Mouse (Mus musculus): ENCODE measurements around the gene Borcs5. TPM values are rescaled to one million over a fixed set of nuclear protein-coding genes. Genes with fewer than 3 reads are reported as not detected.

The Borcs5 gene
- polyA plus RNA-seq, 1 experiment from 2014 or later, result 13.5 TPM

DNA sequence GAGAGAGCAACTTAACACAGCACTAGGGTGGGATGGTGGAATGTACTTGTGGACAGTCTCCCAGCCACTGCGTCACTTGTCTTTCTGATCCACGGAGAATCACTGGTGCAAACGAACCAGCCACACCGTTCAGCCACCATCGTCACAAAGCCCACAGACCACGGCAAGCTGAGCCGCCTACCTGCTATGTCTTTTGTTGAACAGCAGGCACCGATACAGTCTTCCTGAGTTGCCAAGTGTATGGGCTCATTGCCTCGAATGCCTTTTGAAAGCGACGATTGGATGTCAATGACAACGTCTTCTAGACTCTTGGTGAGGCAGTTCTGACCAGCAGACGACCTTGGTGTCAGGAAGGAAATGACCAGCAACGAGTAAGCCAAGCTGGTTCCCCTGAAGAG lies 17.8 kb upstream of the Borcs5 start:
- H3K9me3 ChIP-seq (ENCODE audit: control insufficient read depth), result no peaks in the 10 kb centered on the region
- H3K27me3 ChIP-seq (replicated peaks; ENCODE audit: control insufficient read depth, insufficient read depth, low read length), result no peaks in the 10 kb centered on the region
- no peak for TF ChIP-seq CTCF (IDR thresholded peaks at IDR 0.05; ENCODE audit: low read depth)
- ATAC-seq, result no peak
- no peak overlapping the region for H3K4me2 ChIP-seq (replicated peaks; ENCODE audit: low read depth)
- H3K36me3 ChIP-seq (ENCODE audit: control insufficient read depth, insufficient read depth), result no peaks in the 10 kb centered on the region
- H3K9ac ChIP-seq (ENCODE audit: low read depth, low read length), result no peak overlapping the region
- WGBS, result 79% methylated on average over 14 of the region's 14 CpGs
- H3K4me3 ChIP-seq (ENCODE audit: low read depth, low read length), result no peak overlapping the region
- H3K4me1 ChIP-seq (replicated peaks; ENCODE audit: control insufficient read depth, insufficient read depth, low read length), result no peaks in the 10 kb centered on the region
- no peak overlapping the region for H3K27ac ChIP-seq (ENCODE audit: low read depth, low read length)

DNA sequence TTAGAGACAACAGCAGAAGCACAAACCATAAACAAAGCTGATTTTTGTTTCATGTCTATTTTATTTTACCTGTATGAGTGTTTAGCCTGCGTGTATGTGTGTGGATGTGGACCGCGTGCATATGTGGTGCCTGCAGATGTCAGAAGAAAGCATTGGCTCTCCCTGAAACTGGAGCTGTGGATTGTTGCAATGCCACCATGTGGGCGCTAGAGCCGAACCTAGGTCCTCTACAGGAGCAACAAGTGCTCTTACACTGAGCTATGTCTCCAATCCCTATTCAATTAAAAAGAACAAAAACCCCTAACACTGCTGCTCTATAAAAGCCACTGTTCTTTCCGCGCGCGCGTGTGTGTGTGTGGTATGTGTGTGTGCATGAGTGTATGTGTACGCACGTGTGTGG lies 13.9 kb upstream of the Borcs5 start:
- Histone ChIP-seq H3K4me1 (replicated peaks; ENCODE audit: control insufficient read depth, insufficient read depth, low read length) (no peaks in the 10 kb centered on the region), H3K9me3 (ENCODE audit: control insufficient read depth) (no peaks in the 10 kb centered on the region), H3K4me2 (replicated peaks; ENCODE audit: low read depth) (no peak overlapping the region), H3K36me3 (ENCODE audit: control insufficient read depth, insufficient read depth) (no peaks in the 10 kb centered on the region), H3K27me3 (replicated peaks; ENCODE audit: control insufficient read depth, insufficient read depth, low read length) (no peaks in the 10 kb centered on the region), H3K27ac (ENCODE audit: low read depth, low read length) (no peak overlapping the region), H3K4me3 (ENCODE audit: low read depth, low read length) (no peak overlapping the region), H3K9ac (ENCODE audit: low read depth, low read length) (no peak overlapping the region)
- ATAC-seq, result no peak
- no peak for TF ChIP-seq CTCF (IDR thresholded peaks at IDR 0.05; ENCODE audit: low read depth)
- 79% methylated on average over 12 of the region's 12 CpGs for WGBS

DNA sequence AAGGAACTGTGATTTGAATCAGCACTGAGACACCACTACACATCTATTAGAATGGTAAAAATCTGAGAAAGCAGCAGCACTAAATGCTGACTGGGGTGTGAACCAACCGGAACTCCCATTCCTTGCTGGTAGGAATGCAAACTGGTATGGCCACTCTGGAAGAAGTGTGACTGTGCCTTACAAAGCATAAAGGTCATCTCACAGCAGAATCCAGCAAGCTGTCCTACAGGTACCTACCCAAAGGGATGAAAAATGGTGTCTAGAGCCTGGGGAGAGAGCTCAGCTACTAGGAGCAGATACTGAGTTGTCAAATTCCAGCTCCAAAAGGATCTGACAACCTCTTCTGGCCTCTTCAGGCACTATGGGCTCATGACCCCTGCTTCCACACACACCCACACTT lies 12.7 kb upstream of the Borcs5 start:
- Histone ChIP-seq H3K27ac (ENCODE audit: low read depth, low read length) (no peak overlapping the region), H3K27me3 (replicated peaks; ENCODE audit: control insufficient read depth, insufficient read depth, low read length) (no peaks in the 10 kb centered on the region), H3K9me3 (ENCODE audit: control insufficient read depth) (no peaks in the 10 kb centered on the region), H3K4me2 (replicated peaks; ENCODE audit: low read depth) (no peak overlapping the region), H3K36me3 (ENCODE audit: control insufficient read depth, insufficient read depth) (no peaks in the 10 kb centered on the region), H3K4me1 (replicated peaks; ENCODE audit: control insufficient read depth, insufficient read depth, low read length) (no peaks in the 10 kb centered on the region), H3K9ac (ENCODE audit: low read depth, low read length) (no peak overlapping the region), H3K4me3 (ENCODE audit: low read depth, low read length) (no peak overlapping the region)
- WGBS, result 58% methylated on average over 1 of the region's 1 CpGs
- no peak for TF ChIP-seq CTCF (IDR thresholded peaks at IDR 0.05; ENCODE audit: low read depth)
- ATAC-seq, result no peak

DNA sequence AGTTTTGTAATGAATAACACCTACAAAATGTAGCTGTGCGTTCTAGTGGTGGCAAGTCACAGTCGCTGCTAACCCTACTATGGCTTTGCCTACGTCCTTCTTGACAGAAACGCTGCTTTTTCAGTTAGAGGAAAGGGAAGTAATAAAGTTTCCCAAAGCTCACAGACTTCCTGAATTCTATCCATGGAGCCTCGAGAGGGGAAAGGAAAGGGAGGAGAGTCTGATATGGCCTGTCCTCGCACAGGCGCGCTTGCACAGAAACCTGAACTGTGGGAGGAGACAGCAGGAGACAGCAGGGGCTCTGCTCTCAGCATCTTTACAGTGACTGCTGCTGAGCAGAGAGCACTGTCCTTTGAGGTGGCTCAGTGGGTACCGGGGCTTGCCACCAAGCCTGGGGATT lies 8.9 kb upstream of the Borcs5 start:
- no peaks in the 10 kb centered on the region for H3K9me3 ChIP-seq (ENCODE audit: control insufficient read depth)
- no peaks in the 10 kb centered on the region for H3K27me3 ChIP-seq (replicated peaks; ENCODE audit: control insufficient read depth, insufficient read depth, low read length)
- ATAC-seq, result no peak
- no peak overlapping the region for H3K27ac ChIP-seq (ENCODE audit: low read depth, low read length)
- no peak overlapping the region for H3K9ac ChIP-seq (ENCODE audit: low read depth, low read length)
- WGBS, result 64% methylated on average over 9 of the region's 9 CpGs
- no peaks in the 10 kb centered on the region for H3K4me1 ChIP-seq (replicated peaks; ENCODE audit: control insufficient read depth, insufficient read depth, low read length)
- no peaks in the 10 kb centered on the region for H3K36me3 ChIP-seq (ENCODE audit: control insufficient read depth, insufficient read depth)
- TF ChIP-seq CTCF (IDR thresholded peaks at IDR 0.05; ENCODE audit: low read depth), result no peak
- no peak overlapping the region for H3K4me2 ChIP-seq (replicated peaks; ENCODE audit: low read depth)
- H3K4me3 ChIP-seq (ENCODE audit: low read depth, low read length), result no peak overlapping the region

DNA sequence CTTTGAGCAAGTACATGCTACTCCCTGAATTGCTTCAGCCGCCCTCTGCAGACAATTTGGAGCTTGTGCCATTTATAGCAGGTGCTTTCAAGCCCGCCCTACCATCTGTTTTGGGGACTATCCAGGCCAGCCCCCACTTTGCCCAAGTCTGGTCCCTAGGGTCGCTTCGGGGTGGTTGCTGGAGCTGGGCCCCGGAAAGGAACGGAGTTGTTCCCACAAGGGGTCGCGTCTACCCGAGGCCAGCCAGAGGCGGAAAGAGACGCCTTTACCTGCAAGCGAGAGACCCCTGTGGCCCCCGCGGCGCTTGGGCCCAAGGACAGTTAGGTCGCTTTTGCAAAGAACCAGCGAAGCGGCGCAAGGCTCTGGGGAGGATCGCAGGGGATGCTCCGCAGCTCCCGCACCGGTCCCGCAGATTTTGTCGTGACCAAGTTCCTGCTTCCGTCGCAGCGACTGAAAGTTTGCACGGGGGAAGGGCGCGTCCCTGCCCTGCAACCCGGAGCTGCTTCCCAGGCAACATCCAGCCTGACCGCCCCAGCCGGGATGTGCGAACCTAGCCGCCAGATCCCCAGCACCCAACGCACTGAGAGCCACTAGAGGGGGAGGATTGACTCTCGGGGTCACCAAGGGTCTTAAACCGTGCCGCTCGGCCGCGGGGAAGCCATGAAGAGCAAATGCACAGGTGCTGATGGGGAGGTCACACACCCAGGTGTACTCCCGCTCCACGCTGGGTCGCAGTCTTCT lies 7.2 kb upstream of the Borcs5 start, which contains the start of gene Mansc1:
TSS of gene Mansc1 (minus strand) at position 542 of the 741 bp plus-strand sequence.
- H3K4me1 ChIP-seq (replicated peaks; ENCODE audit: control insufficient read depth, insufficient read depth, low read length), result no peaks in the 10 kb centered on the region
- no peak within 1 kb of the TSS; the same call in 1 of the 2 replicates for H3K27ac ChIP-seq (ENCODE audit: low read depth, low read length)
- no peaks in the 10 kb centered on the region for H3K27me3 ChIP-seq (replicated peaks; ENCODE audit: control insufficient read depth, insufficient read depth, low read length)
- no peaks in the 10 kb centered on the region for H3K36me3 ChIP-seq (ENCODE audit: control insufficient read depth, insufficient read depth)
- H3K9ac ChIP-seq (ENCODE audit: low read depth, low read length), result peak within 1 kb of the TSS; percentile 67
- peak within 1 kb of the TSS; percentile 98 for H3K4me2 ChIP-seq (replicated peaks; ENCODE audit: low read depth)
- WGBS, result 1% methylated on average over 45 of the region's 46 CpGs
- peak within 1 kb of the TSS; percentile 61 for H3K4me3 ChIP-seq (ENCODE audit: low read depth, low read length)
- peak; percentile 59 for ATAC-seq
- no peaks in the 10 kb centered on the region for H3K9me3 ChIP-seq (ENCODE audit: control insufficient read depth)
- peak; percentile 18 for TF ChIP-seq CTCF (IDR thresholded peaks at IDR 0.05; ENCODE audit: low read depth)

DNA sequence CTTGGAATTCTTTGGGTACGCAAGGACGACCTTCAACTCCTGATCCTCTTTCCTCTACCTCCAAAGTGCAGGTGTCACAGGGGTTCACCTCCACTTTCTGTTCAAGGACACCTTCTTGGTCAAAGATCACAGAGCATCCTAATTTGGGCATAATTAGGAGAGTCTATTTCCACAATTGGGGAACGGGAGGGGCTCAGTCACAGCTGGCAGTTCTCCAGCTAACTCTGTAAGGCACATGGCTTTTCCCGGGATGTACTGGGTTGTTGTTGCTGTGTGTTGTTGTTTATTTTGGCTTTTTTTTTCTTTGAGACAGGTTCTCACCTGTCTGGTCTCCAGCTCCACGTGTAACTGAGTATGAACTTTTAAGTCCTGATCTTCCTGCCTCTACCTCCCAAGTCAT lies 6.6 kb upstream of the Borcs5 start:
- no peak for TF ChIP-seq CTCF (IDR thresholded peaks at IDR 0.05; ENCODE audit: low read depth)
- 40% methylated on average over 5 of the region's 5 CpGs for WGBS
- H3K27ac ChIP-seq (ENCODE audit: low read depth, low read length), result no peak overlapping the region; the same call in 1 of the 2 replicates
- no peaks in the 10 kb centered on the region for H3K4me1 ChIP-seq (replicated peaks; ENCODE audit: control insufficient read depth, insufficient read depth, low read length)
- peak overlapping the region; percentile 98 for H3K4me2 ChIP-seq (replicated peaks; ENCODE audit: low read depth)
- H3K36me3 ChIP-seq (ENCODE audit: control insufficient read depth, insufficient read depth), result no peaks in the 10 kb centered on the region
- H3K9me3 ChIP-seq (ENCODE audit: control insufficient read depth), result no peaks in the 10 kb centered on the region
- peak overlapping the region; percentile 61 for H3K4me3 ChIP-seq (ENCODE audit: low read depth, low read length)
- no peak for ATAC-seq
- H3K27me3 ChIP-seq (replicated peaks; ENCODE audit: control insufficient read depth, insufficient read depth, low read length), result no peaks in the 10 kb centered on the region
- peak overlapping the region; percentile 67; the same call in 1 of the 2 replicates for H3K9ac ChIP-seq (ENCODE audit: low read depth, low read length)

Data from intestine, postnatal 0 days (tissue).